Mouse (Mus musculus) MEL (cell line): ENCODE data around the gene Gpam.

Experiments used
- CTCF ChIP-seq, 3 experiments: IDR thresholded peaks in 2 of 3; conservative IDR thresholded peaks in 1 of 3; 2 replicates each; pipeline ENCODE4 v1.5.1; 2011 to 2012; ENCODE audit warnings: low read length in 3 of 3, low read depth in 2 of 3, mild to moderate bottlenecking in 2 of 3, improper control_type of control experiment in 1 of 3, inconsistent platforms in 1 of 3, mixed read lengths in 1 of 3, moderate library complexity in 1 of 3; ENCODE audit not compliant: control insufficient read depth in 1 of 3, insufficient read depth in 1 of 3, poor library complexity in 1 of 3, severe bottlenecking in 1 of 3
- EP300 ChIP-seq, 2 experiments: IDR thresholded peaks; 2 replicates each; pipeline ENCODE4 v1.6.1; 2011; ENCODE audit warnings: improper control_type of control experiment in 2 of 2, low read length in 2 of 2, low read depth in 1 of 2, mild to moderate bottlenecking in 1 of 2
- GABPA ChIP-seq: IDR thresholded peaks from 2 replicates; pipeline ENCODE4 v1.6.1; 2012; ENCODE audit warnings: low read depth, mild to moderate bottlenecking, inconsistent platforms, low read length, improper control_type of control experiment, moderate library complexity
- MYB ChIP-seq: IDR thresholded peaks from 2 replicates; pipeline ENCODE4 v1.6.1; 2011; ENCODE audit warnings: mild to moderate bottlenecking, low read depth, low read length, improper control_type of control experiment
- RAD21 ChIP-seq: IDR thresholded peaks from 2 replicates; pipeline ENCODE4 v1.6.1; 2011; ENCODE audit warnings: mild to moderate bottlenecking, low read depth, low read length, improper control_type of control experiment
- ZC3H11A ChIP-seq: IDR thresholded peaks from 2 replicates; pipeline ENCODE4 v1.6.1; 2012; ENCODE audit warnings: low read depth, mild to moderate bottlenecking, inconsistent platforms, low read length, improper control_type of control experiment

GRCm38 (mm10) chr19:55117991-55118390 lies 9.0 kb downstream of the Gpam start:
- TF ChIP-seq RAD21 (no peak), ZC3H11A (no peak), GABPA (no peak), EP300 (IDR thresholded peaks at IDR 0.05; ENCODE audit: low read depth in 1 of 2, low read length in 2 of 2) (no peak), CTCF (IDR thresholded peaks at IDR 0.05 in 2 of 3, conservative IDR thresholded peaks at IDR 0.05 in 1 of 3; ENCODE audit: control insufficient read depth in 1 of 3, insufficient read depth in 1 of 3, low read depth in 2 of 3, low read length in 3 of 3, poor library complexity in 1 of 3, severe bottlenecking in 1 of 3) (no peak), MYB (no peak)
